Mouse (Mus musculus) stomach, postnatal 0 days (tissue): Measurements from ENCODE around the gene Raver1.

Source experiments
- CTCF ChIP-seq: IDR thresholded peaks from 2 replicates; pipeline ENCODE4 v1.5.1; 2016; ENCODE audit warnings: antibody characterized with exemption, low read depth, mild to moderate bottlenecking, moderate library complexity
- EP300 ChIP-seq: optimal IDR thresholded peaks from 2 replicates; pipeline ENCODE3; 2016; ENCODE audit warnings: antibody characterized with exemption

GRCm38 (mm10) chr9:21126259-21126627, 34.4 kb upstream of the Raver1 start:
- no peak for TF ChIP-seq EP300
- no peak for TF ChIP-seq CTCF
